Mouse (Mus musculus) heart, postnatal 25 days (tissue): Measurements from ENCODE around the gene Gm5798. TPM values are rescaled to one million over a fixed set of nuclear protein-coding genes. Genes with fewer than 3 reads are reported as not detected.
"Not testable (repeated sequence)": the region's sequence is repeated elsewhere in the genome, so short reads cannot be mapped to it uniquely, and the experiment has no call there.

ENCODE experiments used
- DNase-seq: peaks from one replicate; pipeline ENCODE4 v3.0.0; 2022; ENCODE audit warnings: low spot score
- intact Hi-C: fragments of 180-260 bp; cut with DNase I; formaldehyde crosslinking; loops from one replicate; pipeline ENCODE4 v1.15.1; 2025
- total RNA-seq, 2 experiments: library from RNA; stranded (reverse); gene quantifications; 2 replicates each; pipeline ENCODE4 v1.2.3; 2021

The Gm5798 gene
- total RNA-seq: not detected

DNA sequence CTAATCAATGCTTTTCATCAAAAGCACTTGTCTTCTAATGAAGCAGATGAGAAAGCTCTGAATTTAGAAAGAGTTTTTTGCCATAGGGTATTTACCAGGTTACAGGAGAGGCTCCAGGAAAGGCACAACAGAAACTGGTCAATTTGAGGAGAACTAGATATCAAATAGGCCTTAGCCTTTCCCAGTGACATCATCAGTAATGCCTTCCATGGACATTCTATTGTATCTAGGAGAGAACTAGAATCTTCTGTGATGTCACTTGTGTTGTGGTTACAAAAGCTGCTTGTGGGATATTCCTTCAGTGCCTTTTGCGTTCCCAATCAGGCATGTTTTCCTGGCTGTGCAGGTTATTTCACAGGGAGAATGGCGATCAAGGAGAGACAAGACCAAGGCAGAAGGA lies at the start of gene Gm5798:
Gm5798 (plus strand) TSS at position 301 of the 400 bp plus-strand sequence.
- DNase-seq, intact Hi-C loops: not testable (repeated sequence)

DNA sequence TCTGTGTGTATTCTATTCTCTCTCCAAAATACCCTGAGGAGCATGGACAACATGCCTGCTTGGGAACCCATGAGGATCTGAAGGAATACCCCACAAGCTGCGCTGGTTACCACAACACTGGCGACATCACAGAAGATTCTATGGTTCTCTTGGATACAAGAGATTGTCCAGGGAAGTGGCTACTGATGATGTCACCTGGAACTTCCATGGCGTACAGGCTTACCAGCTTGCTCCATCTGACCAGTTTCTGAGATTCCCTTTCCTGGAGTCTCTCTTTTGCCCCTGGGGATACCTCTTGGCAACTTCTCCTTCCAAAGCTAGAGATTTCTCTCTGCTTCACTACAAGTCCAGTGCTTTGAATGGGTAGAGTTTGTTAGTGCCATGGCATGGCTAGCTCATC lies 37.9 kb downstream of the Gm5798 start, which contains the start of gene Gm7945:
Gm7945 (minus strand) TSS at position 101 of the 400 bp plus-strand sequence.
- DNase-seq, intact Hi-C loops: not testable (repeated sequence)

Other genes starting within 250 kb of the Gm5798 start
- not detected for gene Mat1a, start 243.6 kb upstream of the Gm5798 start, total RNA-seq
- gene Sftpa1, start 216.8 kb upstream of the Gm5798 start, total RNA-seq: under 1 TPM in 1 of 2 experiments, not detected in 1; 0.64 TPM
- not detected for gene Mbl1, start 197.2 kb upstream of the Gm5798 start, total RNA-seq
- gene Sftpd, start 163.5 kb upstream of the Gm5798 start, total RNA-seq: not detected
- gene Gm2832, start 69.8 kb upstream of the Gm5798 start, total RNA-seq: not detected
- gene Gm7945, start 37.8 kb downstream of the Gm5798 start, total RNA-seq: not detected
- gene Gm6482, start 59.7 kb downstream of the Gm5798 start, total RNA-seq: not detected
- not detected for gene Gm7954, start 104.9 kb downstream of the Gm5798 start, total RNA-seq
- not detected for gene Gm3486, start 140.9 kb downstream of the Gm5798 start, total RNA-seq
- gene Gm7970, start 207.0 kb downstream of the Gm5798 start, total RNA-seq: not detected
- not detected for gene 1700049E17Rik2, start 224.6 kb downstream of the Gm5798 start, total RNA-seq